Mouse (Mus musculus): Measurements from ENCODE around the gene Hsd17b6.

Gene Hsd17b6

DNA sequence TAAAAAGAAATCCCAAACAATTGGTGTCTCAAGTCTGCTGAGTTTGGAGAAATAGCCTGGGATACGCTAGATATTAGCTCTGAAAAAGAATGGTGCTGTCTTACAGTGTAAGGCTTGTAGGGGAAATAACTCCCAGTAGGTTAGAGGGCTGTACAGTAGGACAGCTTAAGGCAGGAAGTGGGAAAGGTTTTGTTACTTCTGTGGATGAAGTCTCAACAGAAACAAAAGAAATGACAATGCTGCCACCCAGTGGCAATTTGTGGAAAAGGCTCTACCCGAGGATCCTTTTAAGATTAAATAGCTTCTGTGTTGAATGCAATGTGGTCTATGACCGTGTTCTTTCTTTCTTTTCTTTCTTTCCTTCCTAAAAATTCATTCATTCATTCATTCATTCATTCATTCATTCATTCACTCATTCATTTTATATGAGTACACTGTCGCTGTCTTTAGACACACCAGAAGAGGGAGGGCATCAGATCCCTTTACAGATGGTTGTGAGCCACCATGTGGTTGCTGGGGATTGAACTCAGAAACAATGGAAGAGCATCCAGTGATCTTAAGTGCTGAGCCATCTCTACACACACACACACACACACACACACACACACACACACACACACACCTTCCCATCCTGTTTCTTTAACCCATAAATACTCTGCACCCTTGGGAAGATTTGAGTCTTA lies 937 bp upstream of the Hsd17b6 start:
- peak; percentile 77 for DNase-seq (ENCODE audit: low read depth, low spot score)

- DNase-seq (ENCODE audit: low read depth, low spot score): no peak
Measured at GRCm38 (mm10) chr10:128005479-128005878, 1.9 kb downstream of the Hsd17b6 start.

DNA sequence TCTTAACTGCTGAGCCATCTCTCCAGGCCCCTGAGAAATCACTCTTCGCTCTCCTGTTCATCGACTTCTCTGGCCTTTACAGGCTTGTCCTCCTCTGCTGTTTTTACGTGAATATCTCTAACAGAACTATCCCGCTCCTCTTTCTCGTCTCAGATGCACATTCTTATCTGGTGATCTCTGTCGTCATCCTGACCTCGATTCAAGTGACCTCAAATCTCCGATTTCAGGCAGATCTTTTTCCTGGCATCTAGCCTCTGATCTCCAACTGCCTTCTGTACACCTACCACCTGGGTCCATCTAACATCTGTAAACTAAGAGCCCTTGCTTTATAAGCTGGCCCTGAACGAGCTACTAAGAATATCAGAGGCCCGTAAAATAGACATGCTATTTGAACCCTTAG lies 2.5 kb downstream of the Hsd17b6 start:
- DNase-seq (ENCODE audit: low read depth, low spot score): peak; percentile 12

DNA sequence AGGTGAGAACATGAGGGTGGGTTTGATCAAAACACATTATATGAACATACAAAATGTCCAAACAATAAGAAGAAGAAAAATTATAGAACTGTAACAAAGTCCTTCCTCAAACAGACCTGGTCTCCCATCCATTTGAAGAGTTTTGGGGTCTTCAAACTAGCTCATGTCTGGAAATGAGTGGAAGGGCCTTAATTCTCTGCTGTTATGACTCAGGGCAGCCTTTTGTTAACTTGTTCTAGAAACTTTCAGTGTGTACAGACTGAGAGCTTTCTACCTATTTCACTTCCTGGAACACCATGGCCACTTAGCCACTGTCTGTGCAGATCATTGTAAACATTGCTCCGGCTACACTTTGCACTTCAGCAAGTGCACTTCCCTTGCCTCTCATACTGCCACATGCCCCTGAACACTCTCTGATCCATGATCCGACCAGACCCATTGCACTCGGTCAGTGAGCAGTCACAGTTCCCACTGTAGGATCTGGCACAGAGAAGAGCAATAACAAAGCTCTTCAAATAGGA lies 4.1 kb downstream of the Hsd17b6 start:
- no peak for DNase-seq (ENCODE audit: low read depth, low spot score)

DNA sequence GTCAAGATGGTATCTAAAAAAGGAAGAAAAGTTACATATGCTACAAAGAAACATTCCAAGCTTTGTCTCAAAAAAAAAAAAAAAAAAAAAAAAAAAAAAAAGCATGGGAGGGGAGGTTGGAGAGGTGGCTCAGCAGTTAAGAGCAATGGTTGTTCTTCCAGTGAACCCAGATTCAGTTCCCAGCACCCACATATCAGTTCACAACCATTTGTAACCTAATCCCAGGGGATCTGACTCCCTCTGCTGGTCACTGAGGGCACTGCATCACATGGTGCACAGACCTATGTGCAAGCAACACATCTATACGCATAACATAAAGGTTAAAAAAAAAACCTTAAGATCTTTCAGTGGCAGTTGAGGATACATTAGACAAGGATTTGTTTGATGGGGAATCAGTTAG lies 9.2 kb downstream of the Hsd17b6 start:
- no peak for DNase-seq (ENCODE audit: low read depth, low spot score)

- no peak for DNase-seq (ENCODE audit: low read depth, low spot score)
Measured at GRCm38 (mm10) chr10:127996690-127997089, 10.7 kb downstream of the Hsd17b6 start.

- DNase-seq (ENCODE audit: low read depth, low spot score): no peak
Measured at GRCm38 (mm10) chr10:127985601-127986000, 21.8 kb downstream of the Hsd17b6 start.

DNA sequence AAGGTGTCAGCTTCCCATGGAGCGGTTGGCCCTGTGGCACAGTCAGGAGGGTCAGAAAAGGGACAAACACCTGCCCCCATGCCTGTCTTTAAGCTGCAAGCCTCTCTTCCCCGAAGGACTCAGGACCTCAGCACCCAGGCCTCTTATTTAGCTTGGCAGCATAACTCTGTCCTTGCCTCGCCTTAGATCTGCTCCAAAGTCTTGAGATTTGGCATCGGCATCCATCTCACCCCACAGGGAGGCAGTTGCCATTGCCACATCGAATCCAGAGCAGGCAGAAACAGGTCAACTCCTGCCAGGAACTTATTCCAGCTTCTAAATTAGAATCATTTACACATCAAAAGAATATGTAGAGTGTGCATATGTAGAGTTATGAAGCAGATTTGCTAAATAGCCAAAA lies 22.8 kb downstream of the Hsd17b6 start:
- no peak for DNase-seq (ENCODE audit: low read depth, low spot score)

DNA sequence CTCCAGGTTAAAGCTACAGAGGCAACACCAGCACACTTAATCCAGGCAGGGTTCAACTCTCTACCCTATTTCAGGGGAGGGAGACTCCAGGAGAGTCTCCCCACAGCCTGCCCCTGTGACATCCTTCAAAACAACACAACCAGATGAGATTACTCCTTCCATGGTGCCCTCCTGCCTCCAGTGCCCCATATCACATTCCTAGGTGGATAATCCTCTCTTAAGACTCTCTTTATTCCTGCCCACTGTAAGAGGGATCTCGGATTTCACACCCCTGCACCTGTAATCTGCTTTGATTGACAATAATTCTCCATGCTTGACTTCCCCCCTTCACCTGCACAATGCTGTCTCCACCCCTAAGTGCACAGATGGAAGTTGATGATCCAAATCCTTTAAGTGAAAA lies 31.9 kb downstream of the Hsd17b6 start:
- no peak for DNase-seq (ENCODE audit: low read depth, low spot score)

DNA sequence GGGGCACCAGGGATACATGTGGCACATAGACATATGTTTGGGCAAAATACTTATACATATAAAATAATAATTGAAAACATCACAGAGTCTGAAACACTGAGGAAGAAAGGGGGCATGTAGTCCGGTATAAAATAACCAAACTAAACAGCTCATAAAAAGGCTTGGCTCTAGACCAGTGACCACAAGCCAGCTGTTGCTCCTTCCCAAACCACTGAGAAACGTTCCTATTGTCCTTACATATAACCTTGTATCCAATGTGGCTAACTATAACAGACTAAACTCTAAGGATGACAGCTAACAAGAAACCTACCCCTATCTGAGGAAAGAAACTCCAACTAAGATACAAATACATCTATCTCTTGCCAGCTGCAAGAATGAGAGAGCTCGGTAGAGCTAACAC lies 33.3 kb downstream of the Hsd17b6 start:
- no peak for DNase-seq (ENCODE audit: low read depth, low spot score)

- DNase-seq (ENCODE audit: low read depth, low spot score): no peak
Measured at GRCm38 (mm10) chr10:127971135-127971534, 36.3 kb downstream of the Hsd17b6 start.

- no peak for DNase-seq (ENCODE audit: low read depth, low spot score)
Measured at GRCm38 (mm10) chr10:127970359-127970831, 37.0 kb downstream of the Hsd17b6 start.

DNA sequence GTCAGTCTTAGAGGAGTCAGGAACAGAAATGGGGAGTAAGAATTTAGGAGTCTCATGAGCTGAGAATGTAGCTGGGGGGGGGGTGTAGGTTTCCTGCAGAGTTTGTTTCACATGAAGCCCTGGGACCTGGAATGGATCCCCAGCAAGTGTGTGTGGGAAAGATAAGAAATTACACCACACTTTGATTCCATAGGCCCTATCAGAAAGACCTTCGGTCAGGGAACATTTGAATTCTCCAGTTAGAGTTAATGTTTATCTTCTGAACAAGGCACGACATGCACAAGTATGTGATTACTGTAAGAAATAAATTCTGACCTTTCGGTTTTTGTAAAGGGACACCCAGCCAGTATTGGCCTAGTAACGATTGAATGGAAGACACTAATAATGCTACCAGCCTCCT lies 37.6 kb downstream of the Hsd17b6 start:
- no peak for DNase-seq (ENCODE audit: low read depth, low spot score)

- no peak for DNase-seq (ENCODE audit: low read depth, low spot score)
Measured at GRCm38 (mm10) chr10:127966506-127966905, 40.9 kb downstream of the Hsd17b6 start.

DNA sequence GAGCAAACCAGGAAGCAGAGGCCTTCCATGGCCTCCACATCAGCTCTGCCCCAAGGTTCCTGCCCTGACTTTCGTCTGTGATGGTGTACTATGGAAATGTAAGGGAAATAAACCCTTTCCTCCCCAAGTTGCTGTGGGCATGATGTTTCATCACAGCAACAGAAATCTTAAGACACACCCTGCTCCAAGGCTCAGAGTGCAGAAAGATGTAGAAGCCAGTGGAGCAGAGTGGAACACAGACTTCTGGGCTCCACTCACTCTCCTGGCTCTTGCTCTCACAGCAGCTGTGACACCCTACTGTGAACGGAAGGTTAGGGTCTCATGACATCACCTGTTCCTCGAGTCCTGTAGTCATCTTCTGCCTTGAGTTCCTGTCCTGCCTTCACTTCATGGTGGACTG lies 43.4 kb downstream of the Hsd17b6 start:
- DNase-seq (ENCODE audit: low read depth, low spot score): no peak

DNA sequence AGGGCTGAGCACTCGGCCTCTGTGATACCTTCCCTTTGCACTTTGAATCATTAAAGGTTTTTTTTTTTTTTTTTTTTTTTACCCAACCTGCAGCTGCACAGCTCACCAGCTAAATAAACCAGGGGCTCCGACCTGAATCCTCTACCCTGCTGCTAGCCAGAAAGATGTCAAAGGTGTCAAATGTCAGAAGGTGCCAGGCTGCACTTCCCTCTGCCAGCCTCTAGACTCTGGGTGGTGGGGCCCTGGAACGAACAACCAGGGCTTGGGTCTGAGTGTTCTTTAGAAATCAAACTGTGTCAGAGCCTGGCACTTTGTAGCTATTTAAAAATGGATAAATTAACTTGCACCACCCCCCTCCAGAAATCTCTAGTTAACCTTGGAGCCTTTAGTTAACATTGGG lies 45.0 kb downstream of the Hsd17b6 start:
- DNase-seq (ENCODE audit: low read depth, low spot score): no peak

DNA sequence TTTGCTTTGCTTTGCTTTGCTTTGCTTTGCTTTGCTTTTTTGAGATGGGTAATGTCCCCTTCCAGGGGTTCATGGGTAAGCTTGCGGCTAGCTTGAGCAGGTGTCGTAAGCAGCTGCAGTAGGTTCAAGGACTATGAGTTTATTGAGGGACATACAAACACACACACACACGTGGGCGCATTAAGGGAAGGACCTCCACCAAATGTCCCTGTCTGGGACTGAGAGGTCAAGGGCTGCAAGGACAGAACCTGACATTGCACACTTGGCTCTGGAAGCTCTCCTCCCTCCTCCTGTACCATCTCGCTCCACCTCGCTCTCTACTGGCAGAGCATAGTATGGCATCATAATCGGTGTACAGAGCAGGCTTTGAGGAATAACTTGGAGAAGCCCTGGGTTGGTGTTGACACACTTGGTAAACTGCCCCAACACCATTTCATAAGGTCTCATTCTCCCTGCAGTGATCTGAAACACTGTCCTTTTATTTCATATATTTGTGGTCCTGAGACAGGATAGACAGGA lies 48.2 kb downstream of the Hsd17b6 start:
- DNase-seq (ENCODE audit: low read depth, low spot score): no peak

DNA sequence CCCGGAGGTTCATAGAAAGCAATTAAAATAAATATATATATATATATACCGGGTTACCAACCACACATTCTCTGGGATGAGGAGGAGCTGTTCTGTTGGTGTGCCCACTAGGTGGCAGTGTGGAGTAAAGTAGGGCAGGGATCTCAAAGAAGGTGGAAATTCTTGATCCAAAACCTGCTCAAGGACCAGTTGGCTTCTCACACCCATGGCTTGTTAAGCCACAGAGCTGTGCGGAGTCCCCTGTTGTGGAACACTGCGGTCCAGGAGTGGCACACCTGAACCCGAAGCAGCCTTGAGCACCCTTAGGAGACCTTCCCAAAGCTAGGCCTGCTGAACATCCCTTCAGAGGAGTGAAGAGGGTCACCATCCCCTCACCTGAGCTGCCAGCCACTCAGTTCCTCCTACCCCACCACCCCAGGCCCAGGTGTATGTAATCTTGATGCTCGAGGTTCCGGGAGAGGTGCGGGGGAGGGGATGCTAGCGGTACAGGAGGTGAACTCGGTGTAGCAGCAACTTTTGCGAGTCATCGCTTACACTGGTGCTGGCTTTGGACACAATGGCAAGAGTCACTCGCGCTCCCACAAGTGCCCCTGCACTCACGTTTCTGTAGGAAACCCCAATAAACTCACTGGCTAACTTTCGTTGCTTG lies 51.1 kb downstream of the Hsd17b6 start:
- peak; percentile 38 for DNase-seq (ENCODE audit: low read depth, low spot score)

- no peak for DNase-seq (ENCODE audit: low read depth, low spot score)
Measured at GRCm38 (mm10) chr10:127955034-127955433, 52.4 kb downstream of the Hsd17b6 start.

DNA sequence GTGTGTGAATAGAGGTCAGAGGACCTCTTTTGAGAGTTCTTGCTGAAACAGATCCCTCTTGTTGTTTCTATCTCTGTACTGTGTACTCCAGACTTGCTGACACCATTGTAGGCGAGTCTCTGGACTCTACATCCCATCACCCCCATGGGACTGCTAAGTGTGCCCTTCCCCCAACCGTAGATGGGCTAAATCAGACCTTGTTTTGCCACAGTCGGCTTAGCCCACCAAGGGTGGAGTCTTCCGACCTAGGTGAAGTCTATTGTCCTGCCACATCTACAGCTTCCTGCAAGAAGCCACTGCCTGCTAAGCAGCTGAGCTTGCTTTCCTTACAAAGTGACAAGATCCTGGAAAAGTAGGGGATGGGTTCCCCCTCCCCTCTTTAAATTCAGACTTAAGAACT lies 55.6 kb downstream of the Hsd17b6 start:
- DNase-seq (ENCODE audit: low read depth, low spot score): no peak

- no peak for DNase-seq (ENCODE audit: low read depth, low spot score)
Measured at GRCm38 (mm10) chr10:127951390-127951789, 56.0 kb downstream of the Hsd17b6 start.

DNA sequence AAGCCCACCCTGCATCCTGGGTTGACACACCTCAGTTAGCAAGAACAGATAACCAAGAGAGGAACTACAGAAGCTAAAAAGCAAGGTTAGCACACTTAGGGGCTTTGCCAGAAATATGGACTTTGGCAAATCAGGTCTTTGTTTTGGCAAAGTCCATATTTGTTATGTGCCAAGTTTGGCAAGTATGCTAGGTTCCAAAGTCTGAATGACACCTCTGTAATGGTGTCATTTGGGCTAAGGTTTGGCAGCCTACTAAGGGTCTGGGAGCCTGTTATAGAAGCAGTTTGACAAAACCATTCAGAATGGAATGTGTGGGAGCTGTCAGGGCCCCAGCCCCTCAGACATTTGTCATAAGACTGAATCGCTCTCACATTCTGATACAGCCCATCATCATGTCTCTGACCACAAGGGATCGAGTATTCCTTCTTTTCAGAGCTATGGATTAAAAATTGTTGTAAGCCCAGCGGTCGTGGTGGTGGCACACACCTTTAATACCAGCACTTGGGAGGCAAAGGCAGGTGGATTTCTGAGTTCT lies 57.7 kb downstream of the Hsd17b6 start:
- DNase-seq (ENCODE audit: low read depth, low spot score): no peak
